Mouse (Mus musculus): ENCODE measurements around the gene A330070K13Rik.

DNA sequence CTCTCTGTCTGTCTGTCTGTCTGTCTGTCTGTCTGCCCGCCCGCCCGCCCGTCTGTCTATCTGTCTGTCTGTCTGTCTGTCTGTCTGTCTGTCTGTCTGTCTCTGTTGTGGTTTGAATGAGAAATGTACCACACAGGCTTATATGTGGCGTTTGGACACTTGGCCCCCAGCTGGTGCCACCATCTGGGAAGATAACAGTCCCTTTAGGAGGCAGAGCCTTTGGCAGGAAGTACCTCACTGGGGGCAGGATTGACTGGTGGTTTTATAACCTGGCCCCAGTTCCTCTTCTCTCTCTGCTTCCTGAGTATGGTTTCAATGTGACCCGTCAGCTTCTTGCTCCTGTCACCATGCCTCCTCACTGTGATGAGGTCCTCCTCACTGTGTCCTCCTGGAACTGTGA is 25.3 kb upstream of the A330070K13Rik start:
- TF ChIP-seq POLR2A (IDR thresholded peaks at IDR 0.05; ENCODE audit: extremely low read depth, insufficient read depth, low read length): no peak
- no peak for TF ChIP-seq CTCF (IDR thresholded peaks at IDR 0.05; ENCODE audit: extremely low read depth, insufficient read depth, low read length)
